Mouse (Mus musculus): ENCODE results near the gene Zcchc17. TPM values are rescaled to one million over a fixed set of nuclear protein-coding genes. Genes with fewer than 3 reads are reported as not detected.

Zcchc17 gene
- polyA plus RNA-seq, 1 experiment = 36.8 TPM

DNA sequence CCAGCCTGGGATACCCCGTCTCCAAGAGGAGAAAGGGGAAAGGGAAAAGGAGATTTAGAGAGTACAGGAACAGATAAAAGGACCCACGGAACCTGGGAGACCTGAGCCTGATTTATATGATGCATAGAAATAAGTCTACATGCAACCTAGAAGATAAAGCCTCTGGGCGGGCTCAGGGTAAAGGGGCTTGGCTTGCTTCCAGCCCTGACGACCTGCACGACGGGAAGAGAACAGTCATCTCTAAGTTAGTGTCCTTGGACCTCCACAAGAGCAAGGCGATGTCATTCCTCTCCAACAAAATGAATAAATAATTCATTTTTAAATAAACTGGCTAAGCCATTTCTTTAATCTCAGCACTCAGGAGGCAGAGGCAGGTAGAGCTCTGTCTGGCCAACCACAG is 37.2 kb downstream of the Zcchc17 start:
- TF ChIP-seq CTCF (IDR thresholded peaks at IDR 0.05; ENCODE audit: borderline replicate concordance, control insufficient read depth, extremely low read depth, insufficient read depth, low read length, poor library complexity) (no peak), POLR2A (IDR thresholded peaks at IDR 0.05; ENCODE audit: control insufficient read depth, extremely low read depth, insufficient read depth, low read length, poor library complexity) (no peak)
- no peak overlapping the region for H3K27ac ChIP-seq (ENCODE audit: control insufficient read depth, insufficient read depth, low read length)
- no peak for DNase-seq

DNA sequence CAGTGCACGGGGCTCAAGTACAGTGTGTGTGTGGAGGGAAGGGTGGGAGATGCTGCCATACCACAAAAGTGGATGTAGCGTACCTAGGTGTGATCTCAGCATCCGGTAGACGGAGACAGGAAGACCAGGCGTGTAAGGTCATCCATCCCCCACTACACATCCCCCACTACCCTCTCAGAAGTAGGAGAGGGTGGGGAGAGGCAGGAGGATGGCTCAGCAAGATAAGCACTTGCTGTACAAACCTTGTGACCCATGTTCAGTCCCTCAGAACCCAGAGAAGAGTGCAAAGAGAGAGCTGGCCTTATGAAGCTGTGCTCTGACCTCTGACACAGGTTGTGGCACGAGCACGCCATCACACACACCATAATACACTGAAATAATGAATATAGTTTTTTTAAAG is 38.1 kb downstream of the Zcchc17 start:
- no peak overlapping the region for H3K4me3 ChIP-seq (ENCODE audit: control insufficient read depth, insufficient read depth, low read length)
- H3K36me3 ChIP-seq (ENCODE audit: control insufficient read depth, insufficient read depth, low read length) = peaks cover 22% of the 10 kb centered on the region
- H3K27me3 ChIP-seq (ENCODE audit: control insufficient read depth, insufficient read depth, low read length) = no peaks in the 10 kb centered on the region
- 94% methylated on average over 7 of the region's 7 CpGs for WGBS
- TF ChIP-seq CTCF (IDR thresholded peaks at IDR 0.05; ENCODE audit: borderline replicate concordance, control insufficient read depth, extremely low read depth, insufficient read depth, low read length, poor library complexity) (no peak), POLR2A (IDR thresholded peaks at IDR 0.05; ENCODE audit: control insufficient read depth, extremely low read depth, insufficient read depth, low read length, poor library complexity) (no peak)
- H3K4me1 ChIP-seq (replicated peaks; ENCODE audit: control insufficient read depth, insufficient read depth, low read length) = no peaks in the 10 kb centered on the region; the same call in 1 of the 2 replicates
- DNase-seq = no peak
- H3K27ac ChIP-seq (ENCODE audit: control insufficient read depth, insufficient read depth, low read length) = no peak overlapping the region

More for the DNA sequence above, 37.2 kb downstream of the Zcchc17 start:
- no peaks in the 10 kb centered on the region for H3K4me1 ChIP-seq (replicated peaks; ENCODE audit: control insufficient read depth, insufficient read depth, low read length)
- no peak overlapping the region for H3K4me3 ChIP-seq (ENCODE audit: control insufficient read depth, insufficient read depth, low read length)
- WGBS = 90% methylated on average over 7 of the region's 7 CpGs
- H3K36me3 ChIP-seq (ENCODE audit: control insufficient read depth, insufficient read depth, low read length) = peaks cover 22% of the 10 kb centered on the region
- no peaks in the 10 kb centered on the region for H3K27me3 ChIP-seq (ENCODE audit: control insufficient read depth, insufficient read depth, low read length)

DNA sequence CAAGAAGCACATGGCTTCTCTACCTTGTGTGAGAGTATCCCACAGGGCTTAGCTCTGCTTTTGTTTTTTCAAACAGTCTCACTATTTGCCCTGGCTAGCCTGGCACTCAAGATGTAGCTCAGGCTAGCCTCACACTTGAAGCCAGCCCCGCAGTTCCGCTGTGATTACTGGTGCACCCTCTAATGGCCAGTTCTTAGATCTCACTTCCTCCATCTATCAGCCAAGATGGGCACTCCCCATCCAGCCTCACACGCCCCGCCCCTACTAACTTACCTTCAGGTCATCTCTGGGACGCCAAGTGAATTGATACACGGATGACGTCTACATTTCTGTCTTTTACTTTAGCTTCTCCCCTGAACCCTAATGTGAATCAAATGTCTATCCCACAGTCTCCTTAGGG is 40.2 kb downstream of the Zcchc17 start:
- Histone ChIP-seq H3K27ac (ENCODE audit: control insufficient read depth, insufficient read depth, low read length) (no peak overlapping the region), H3K27me3 (ENCODE audit: control insufficient read depth, insufficient read depth, low read length) (no peaks in the 10 kb centered on the region), H3K4me1 (replicated peaks; ENCODE audit: control insufficient read depth, insufficient read depth, low read length) (no peaks in the 10 kb centered on the region; the same call in 1 of the 2 replicates), H3K4me3 (ENCODE audit: control insufficient read depth, insufficient read depth, low read length) (no peak overlapping the region), H3K36me3 (ENCODE audit: control insufficient read depth, insufficient read depth, low read length) (peaks cover 14% of the 10 kb centered on the region)
- WGBS = 93% methylated on average over 7 of the region's 7 CpGs
- DNase-seq = no peak
- TF ChIP-seq POLR2A (IDR thresholded peaks at IDR 0.05; ENCODE audit: control insufficient read depth, extremely low read depth, insufficient read depth, low read length, poor library complexity) = no peak
- no peak for TF ChIP-seq CTCF (IDR thresholded peaks at IDR 0.05; ENCODE audit: borderline replicate concordance, control insufficient read depth, extremely low read depth, insufficient read depth, low read length, poor library complexity)

DNA sequence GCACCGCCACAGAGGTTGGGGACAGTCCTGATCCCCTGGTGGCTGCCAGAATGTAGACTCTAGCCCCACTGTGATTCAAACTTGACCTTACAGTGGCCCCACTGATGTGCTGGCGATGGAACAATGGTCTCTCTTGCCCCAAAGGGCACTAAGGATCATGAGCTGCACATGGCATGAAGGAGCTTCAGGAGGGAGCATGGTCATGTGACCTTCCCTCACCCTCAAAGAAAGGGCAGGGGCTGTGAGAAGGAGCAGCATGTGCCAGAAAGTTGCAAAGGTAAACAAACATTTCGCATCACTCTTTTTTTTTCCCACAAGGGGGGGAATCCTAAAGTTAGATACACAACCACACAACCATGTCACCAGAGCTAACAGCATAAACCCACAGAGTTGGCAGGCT is 41.6 kb downstream of the Zcchc17 start:
- TF ChIP-seq POLR2A (IDR thresholded peaks at IDR 0.05; ENCODE audit: control insufficient read depth, extremely low read depth, insufficient read depth, low read length, poor library complexity) = no peak
- no peak for TF ChIP-seq CTCF (IDR thresholded peaks at IDR 0.05; ENCODE audit: borderline replicate concordance, control insufficient read depth, extremely low read depth, insufficient read depth, low read length, poor library complexity)
- Histone ChIP-seq H3K36me3 (ENCODE audit: control insufficient read depth, insufficient read depth, low read length) (peaks cover 8% of the 10 kb centered on the region; the same call in 1 of the 2 replicates), H3K27ac (ENCODE audit: control insufficient read depth, insufficient read depth, low read length) (no peak overlapping the region), H3K4me3 (ENCODE audit: control insufficient read depth, insufficient read depth, low read length) (no peak overlapping the region), H3K27me3 (ENCODE audit: control insufficient read depth, insufficient read depth, low read length) (no peaks in the 10 kb centered on the region), H3K4me1 (replicated peaks; ENCODE audit: control insufficient read depth, insufficient read depth, low read length) (no peaks in the 10 kb centered on the region; the same call in 1 of the 2 replicates)
- no peak for DNase-seq
- WGBS = 95% methylated on average over 3 of the region's 3 CpGs

DNA sequence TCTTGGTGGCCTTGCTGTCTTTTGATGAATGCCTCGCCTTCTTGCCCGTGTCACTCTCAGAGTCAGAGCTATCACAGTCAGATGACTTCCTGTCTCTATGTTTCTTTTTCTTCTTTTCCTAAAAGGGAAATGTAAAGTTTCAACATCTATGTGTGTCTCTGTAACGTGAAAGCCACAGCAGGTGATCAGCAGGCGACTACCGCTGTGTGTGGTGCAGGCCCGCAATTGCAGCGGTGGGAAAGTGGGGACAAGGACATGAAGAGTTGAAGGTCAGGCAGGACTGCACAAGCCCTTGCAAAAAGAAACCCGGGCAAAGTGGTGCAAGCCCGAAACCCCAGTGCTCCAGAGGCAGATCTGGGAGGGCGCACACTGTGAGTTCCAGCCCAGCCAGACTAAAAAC is 43.1 kb downstream of the Zcchc17 start:
- 0 out of 2 replicates have a peak, but pooled peaks cover 2% of the 10 kb centered on the region for H3K36me3 ChIP-seq (ENCODE audit: control insufficient read depth, insufficient read depth, low read length)
- WGBS = 50% methylated on average over 10 of the region's 10 CpGs
- DNase-seq = no peak
- no peak overlapping the region for H3K4me3 ChIP-seq (ENCODE audit: control insufficient read depth, insufficient read depth, low read length)
- no peak overlapping the region for H3K27ac ChIP-seq (ENCODE audit: control insufficient read depth, insufficient read depth, low read length)
- no peaks in the 10 kb centered on the region; the same call in 1 of the 2 replicates for H3K4me1 ChIP-seq (replicated peaks; ENCODE audit: control insufficient read depth, insufficient read depth, low read length)
- TF ChIP-seq CTCF (IDR thresholded peaks at IDR 0.05; ENCODE audit: borderline replicate concordance, control insufficient read depth, extremely low read depth, insufficient read depth, low read length, poor library complexity) (no peak), POLR2A (IDR thresholded peaks at IDR 0.05; ENCODE audit: control insufficient read depth, extremely low read depth, insufficient read depth, low read length, poor library complexity) (no peak)
- no peaks in the 10 kb centered on the region for H3K27me3 ChIP-seq (ENCODE audit: control insufficient read depth, insufficient read depth, low read length)

DNA sequence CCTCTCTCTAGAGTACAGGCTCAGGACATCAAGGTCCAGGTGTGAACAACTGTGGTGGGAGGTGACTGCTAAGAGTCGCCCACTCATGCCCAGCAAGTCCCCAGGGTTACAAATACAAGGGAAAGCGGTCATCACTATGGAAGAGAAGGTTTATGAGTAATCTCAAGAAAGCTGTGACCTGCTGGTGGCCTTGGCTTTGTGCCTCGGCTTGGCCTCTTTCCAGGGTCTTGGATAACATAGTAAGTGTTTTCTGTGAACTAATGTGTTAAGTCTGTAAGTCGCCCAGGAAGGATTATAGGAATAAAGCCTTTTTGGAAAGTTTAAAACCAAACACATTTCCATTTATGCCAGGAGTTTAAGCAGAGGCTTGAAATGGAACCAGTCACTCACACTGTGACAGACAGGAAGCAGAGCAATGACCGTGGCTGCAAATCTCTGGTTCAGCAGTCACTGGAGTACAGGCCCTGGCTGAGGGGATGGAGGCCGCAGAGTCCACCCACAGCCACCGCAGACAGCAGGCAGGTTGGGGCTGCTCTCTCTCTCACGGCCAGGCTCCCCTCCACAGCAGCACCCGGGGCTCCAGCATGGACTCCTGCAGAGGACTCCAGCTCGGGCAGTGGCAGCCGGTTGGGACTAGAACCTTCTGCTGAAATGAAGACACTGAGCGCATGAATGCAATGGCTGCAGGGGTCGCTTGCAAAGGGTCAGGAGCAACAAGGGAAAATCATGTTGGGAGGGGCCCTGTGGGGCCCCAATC is 43.8 kb downstream of the Zcchc17 start:
- Histone ChIP-seq H3K27me3 (ENCODE audit: control insufficient read depth, insufficient read depth, low read length) (no peaks in the 10 kb centered on the region), H3K36me3 (ENCODE audit: control insufficient read depth, insufficient read depth, low read length) (no peaks in the 10 kb centered on the region), H3K4me3 (ENCODE audit: control insufficient read depth, insufficient read depth, low read length) (no peak overlapping the region), H3K27ac (ENCODE audit: control insufficient read depth, insufficient read depth, low read length) (no peak overlapping the region), H3K4me1 (replicated peaks; ENCODE audit: control insufficient read depth, insufficient read depth, low read length) (no peaks in the 10 kb centered on the region; the same call in 1 of the 2 replicates)
- no peak for DNase-seq
- no peak for TF ChIP-seq CTCF (IDR thresholded peaks at IDR 0.05; ENCODE audit: borderline replicate concordance, control insufficient read depth, extremely low read depth, insufficient read depth, low read length, poor library complexity)
- no peak for TF ChIP-seq POLR2A (IDR thresholded peaks at IDR 0.05; ENCODE audit: control insufficient read depth, extremely low read depth, insufficient read depth, low read length, poor library complexity)
- 93% methylated on average over 13 of the region's 13 CpGs for WGBS
